Mouse (Mus musculus) ES-E14 (cell line): Measurements from ENCODE around the gene Thrap3.

Experiments
- CHD2 ChIP-seq: IDR thresholded peaks from 2 replicates; pipeline ENCODE4 v1.6.1; 2014; ENCODE audit warnings: mild to moderate bottlenecking, low read depth, low read length, inconsistent platforms
- MAFK ChIP-seq: IDR thresholded peaks from 2 replicates; pipeline ENCODE4 v1.6.1; 2014; ENCODE audit warnings: mild to moderate bottlenecking, low read depth, low read length, inconsistent platforms; ENCODE audit not compliant: insufficient read depth
- ZNF384 ChIP-seq: IDR thresholded peaks from 2 replicates; pipeline ENCODE4 v1.6.1; 2012; ENCODE audit warnings: low read depth, low read length, inconsistent platforms

DNA sequence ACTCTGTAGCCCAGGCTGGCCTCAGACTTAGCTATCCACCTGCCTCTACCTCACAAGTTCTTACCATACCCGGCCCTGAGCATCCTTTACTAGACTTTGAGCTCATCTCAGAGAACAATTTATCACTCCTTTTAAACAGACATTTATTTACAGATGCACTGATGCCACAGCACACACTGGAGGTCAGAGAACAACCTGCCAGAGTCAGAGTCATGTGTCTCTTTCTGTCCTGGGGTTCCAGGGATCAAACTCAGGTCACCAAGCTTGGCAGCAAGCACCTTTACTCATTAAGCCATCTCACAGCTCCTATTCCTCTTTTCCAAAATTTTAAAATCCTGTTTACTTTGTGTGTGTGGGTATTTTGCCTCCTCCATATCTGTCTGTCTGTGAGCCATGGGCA, 2.8 kb upstream of the Thrap3 start:
- TF ChIP-seq ZNF384 = no peak
- TF ChIP-seq CHD2 = no peak
- TF ChIP-seq MAFK = no peak
